Comparison of ENCODE assay signal across 11 mouse cellular contexts in the genomic region with DNA sequence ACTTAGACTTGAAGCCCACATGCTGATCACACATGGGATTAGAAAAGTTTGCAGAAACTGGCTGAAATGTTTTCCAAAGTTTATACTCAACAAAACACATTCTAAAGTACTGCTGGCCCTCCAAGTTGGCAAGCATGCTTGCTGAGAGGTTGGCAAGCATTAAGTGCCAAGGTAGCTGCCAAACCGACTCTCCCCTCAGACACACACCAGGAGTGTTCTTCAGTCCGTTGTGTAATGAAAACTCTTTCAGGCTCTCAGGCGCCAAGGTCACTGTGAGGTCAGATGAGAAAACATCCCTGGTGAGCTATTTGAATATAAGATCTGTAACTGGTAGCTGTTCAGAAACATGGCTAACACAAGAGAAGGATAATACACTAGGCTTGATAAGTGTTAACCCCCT.
DNase-seq lines count a peak whose midpoint lies in the region; ATAC-seq lines count a peak whose summit lies in the region.
"Had no signal": no experiment of that assay in that cellular context is flagged by ENCODE, and none has a peak within 500 bp of the region (broad histone marks: within the 10 kb centered on the region; RNA-seq: fewer than 3 reads in every experiment).

No protein-coding gene starts in this region.

- WGBS in embryonic facial prominence, embryonic 14.5 days = 51% methylated on average over 3 of the region's 3 CpGs
- 57% methylated on average over 3 of the region's 3 CpGs for WGBS in embryonic facial prominence, embryonic 10.5 days

- H3K4me2 ChIP-seq in embryonic facial prominence, embryonic 14.5 days (ENCODE audit: low read depth, low read length) = no peak overlapping the region
- H3K4me2 ChIP-seq: liver, embryonic 11.5 days; stomach, embryonic 15.5 days had no signal

- H3K27ac ChIP-seq in embryonic facial prominence, embryonic 14.5 days (replicated peaks; ENCODE audit: low read depth, low read length) = no peak overlapping the region
- no peak overlapping the region for H3K27ac ChIP-seq in embryonic facial prominence, embryonic 10.5 days (replicated peaks)
- H3K27ac ChIP-seq: stomach, embryonic 15.5 days had no signal

- peak; percentile 47 for DNase-seq in embryonic facial prominence, embryonic 14.5 days (ENCODE audit: low spot score)
- DNase-seq in embryonic facial prominence, embryonic 10.5 days (ENCODE audit: low spot score) = no peak
- DNase-seq in urinary bladder, postnatal 14 days (ENCODE audit: low spot score) = peak; percentile 55
- DNase-seq in urinary bladder, adult 2 months (ENCODE audit: low spot score) = no peak
- DNase-seq in lung, adult 18-20 months = peak; percentile 84 to 87
- DNase-seq in frontal cortex, adult 2 months (ENCODE audit: extremely low spot score in 1 of 2, low spot score in 1 of 2) = no peak
- DNase-seq in layer of hippocampus, adult 9-11 months = no peak
- no peak for DNase-seq in right cerebral cortex, postnatal 4 days
- DNase-seq: B cell, adult 2 months had no signal

- H3K27me3 ChIP-seq in embryonic facial prominence, embryonic 14.5 days (replicated peaks; ENCODE audit: control insufficient read depth, insufficient read depth, low read length) = no peaks in the 10 kb centered on the region
- H3K27me3 ChIP-seq in embryonic facial prominence, embryonic 10.5 days (replicated peaks; ENCODE audit: low read depth, poor library complexity, severe bottlenecking) = no peaks in the 10 kb centered on the region
- H3K27me3 ChIP-seq: stomach, embryonic 15.5 days had no signal

- no peaks in the 10 kb centered on the region for H3K9me3 ChIP-seq in embryonic facial prominence, embryonic 14.5 days (ENCODE audit: control insufficient read depth, low read length)
- H3K9me3 ChIP-seq in embryonic facial prominence, embryonic 10.5 days = no peaks in the 10 kb centered on the region
- H3K9me3 ChIP-seq: stomach, embryonic 15.5 days had no signal

- H3K9ac ChIP-seq in embryonic facial prominence, embryonic 14.5 days (ENCODE audit: low read depth, low read length) = no peak overlapping the region
- H3K9ac ChIP-seq: stomach, embryonic 15.5 days had no signal

- no peak overlapping the region for H3K4me3 ChIP-seq in embryonic facial prominence, embryonic 14.5 days (ENCODE audit: low read depth, low read length)
- H3K4me3 ChIP-seq in embryonic facial prominence, embryonic 10.5 days = no peak overlapping the region
- H3K4me3 ChIP-seq: stomach, embryonic 15.5 days had no signal

- no peak for ATAC-seq in embryonic facial prominence, embryonic 14.5 days (ENCODE audit: low read depth)

- no peaks in the 10 kb centered on the region for H3K36me3 ChIP-seq in embryonic facial prominence, embryonic 14.5 days (ENCODE audit: control insufficient read depth, insufficient read depth, low read length)
- no peaks in the 10 kb centered on the region for H3K36me3 ChIP-seq in embryonic facial prominence, embryonic 10.5 days (replicated peaks)
- H3K36me3 ChIP-seq: stomach, embryonic 15.5 days had no signal

- H3K4me1 ChIP-seq in embryonic facial prominence, embryonic 14.5 days (ENCODE audit: control insufficient read depth, insufficient read depth, low read length) = peaks cover 3% of the 10 kb centered on the region; the same call in 1 of the 2 replicates
- H3K4me1 ChIP-seq in embryonic facial prominence, embryonic 10.5 days = 0 out of 2 replicates have a peak, but pooled peaks cover 5% of the 10 kb centered on the region
- H3K4me1 ChIP-seq: stomach, embryonic 15.5 days had no signal

Comparison
In these comparisons a context has a peak if more than half of its experiments do, and no peak if none do; other contexts are left out.
1. DNase-seq: peak in embryonic facial prominence, embryonic 14.5 days (single experiment), urinary bladder, postnatal 14 days (single experiment) and lung, adult 18-20 months (2 of 2); none in embryonic facial prominence, embryonic 10.5 days (single experiment), urinary bladder, adult 2 months (single experiment), frontal cortex, adult 2 months (0 of 2), layer of hippocampus, adult 9-11 months (single experiment) and right cerebral cortex, postnatal 4 days (single experiment).